In genomic region chrX:167067918-167068317, GRCm38 (mm10) we compare ENCODE assay signal across 19 mouse cellular contexts.
DNase-seq lines count a peak whose midpoint lies in the region; ATAC-seq lines count a peak whose summit lies in the region.
"Had no signal": no experiment of that assay in that cellular context is flagged by ENCODE, and none has a peak within 500 bp of the region (broad histone marks: within the 10 kb centered on the region; RNA-seq: fewer than 3 reads in every experiment).

No protein-coding gene starts in this region.

- no peak for ATAC-seq in hindbrain, embryonic 16.5 days
- no peak for ATAC-seq in hindbrain, embryonic 12.5 days (ENCODE audit: low FRiP score)
- ATAC-seq: forebrain, postnatal 0 days; midbrain, embryonic 15.5 days; Patski had no signal

- H3K27me3 ChIP-seq in hindbrain, embryonic 10.5 days (ENCODE audit: insufficient read depth, poor library complexity, severe bottlenecking): peaks cover 87% of the 10 kb centered on the region
- H3K27me3 ChIP-seq in hindbrain, embryonic 16.5 days (replicated peaks; ENCODE audit: control insufficient read depth, insufficient read depth, low read length): no peaks in the 10 kb centered on the region; the same call in 1 of the 2 replicates
- H3K27me3 ChIP-seq in embryonic facial prominence, embryonic 10.5 days (replicated peaks; ENCODE audit: low read depth, poor library complexity, severe bottlenecking): peaks cover 100% of the 10 kb centered on the region
- peaks cover 34% of the 10 kb centered on the region for H3K27me3 ChIP-seq in hindbrain, embryonic 12.5 days

- peak; percentile 20 for DNase-seq in hindbrain, embryonic 10.5 days (ENCODE audit: low spot score)
- DNase-seq in R1 (ENCODE audit: low read depth, low spot score): peak; percentile 82
- peak; percentile 39 for DNase-seq in embryonic facial prominence, embryonic 10.5 days (ENCODE audit: low spot score)
- DNase-seq in kidney, postnatal 4 days: peak; percentile 22 to 35
- DNase-seq in layer of hippocampus, adult 11-12 months (ENCODE audit: low spot score): no peak
- DNase-seq in urinary bladder, postnatal 25 days (ENCODE audit: low spot score): no peak
- DNase-seq: cerebellum, postnatal 10 days; forebrain, postnatal 0 days; gastrocnemius, adult 2 months; lung, adult 2 months; lung, postnatal 4 days had no signal

- no peak overlapping the region for H3K9ac ChIP-seq in hindbrain, embryonic 16.5 days (ENCODE audit: low read depth, low read length)
- H3K9ac ChIP-seq in hindbrain, embryonic 12.5 days: no peak overlapping the region
- H3K9ac ChIP-seq: embryonic facial prominence, embryonic 13.5 days; forebrain, postnatal 0 days; hindbrain, embryonic 15.5 days; midbrain, embryonic 15.5 days had no signal

- H3K4me1 ChIP-seq in hindbrain, embryonic 10.5 days (replicated peaks): peaks cover 6% of the 10 kb centered on the region; the same call in 1 of the 2 replicates
- no peaks in the 10 kb centered on the region for H3K4me1 ChIP-seq in hindbrain, embryonic 16.5 days (ENCODE audit: control insufficient read depth, insufficient read depth, low read depth, low read length)
- H3K4me1 ChIP-seq in embryonic facial prominence, embryonic 10.5 days: peaks cover 5% of the 10 kb centered on the region; the same call in 1 of the 2 replicates
- no peaks in the 10 kb centered on the region for H3K4me1 ChIP-seq in hindbrain, embryonic 12.5 days
- H3K4me1 ChIP-seq: embryonic facial prominence, embryonic 13.5 days; hindbrain, embryonic 15.5 days; midbrain, embryonic 15.5 days had no signal

- no peaks in the 10 kb centered on the region for H3K9me3 ChIP-seq in hindbrain, embryonic 10.5 days
- H3K9me3 ChIP-seq in hindbrain, embryonic 16.5 days (ENCODE audit: control insufficient read depth, low read length): no peaks in the 10 kb centered on the region
- H3K9me3 ChIP-seq in embryonic facial prominence, embryonic 10.5 days: no peaks in the 10 kb centered on the region
- H3K9me3 ChIP-seq in hindbrain, embryonic 12.5 days (replicated peaks): no peaks in the 10 kb centered on the region
- H3K9me3 ChIP-seq: embryonic facial prominence, embryonic 13.5 days; hindbrain, embryonic 15.5 days; limb, embryonic 10.5 days; midbrain, embryonic 15.5 days had no signal

- H3K4me3 ChIP-seq in hindbrain, embryonic 10.5 days: no peak overlapping the region
- no peak overlapping the region for H3K4me3 ChIP-seq in hindbrain, embryonic 16.5 days (ENCODE audit: low read length)
- H3K4me3 ChIP-seq in embryonic facial prominence, embryonic 10.5 days: no peak overlapping the region
- H3K4me3 ChIP-seq in hindbrain, embryonic 12.5 days: no peak overlapping the region
- H3K4me3 ChIP-seq: embryonic facial prominence, embryonic 13.5 days; gastrocnemius, adult 2 months; hindbrain, embryonic 15.5 days; limb, embryonic 10.5 days; midbrain, embryonic 15.5 days had no signal

- WGBS in hindbrain, embryonic 10.5 days: 73% methylated on average over 3 of the region's 3 CpGs
- 71% methylated on average over 3 of the region's 3 CpGs for WGBS in hindbrain, embryonic 16.5 days
- WGBS in embryonic facial prominence, embryonic 10.5 days: 48% methylated on average over 3 of the region's 3 CpGs
- WGBS in hindbrain, embryonic 12.5 days: 73% methylated on average over 3 of the region's 3 CpGs

- no peak overlapping the region for H3K4me2 ChIP-seq in hindbrain, embryonic 16.5 days (ENCODE audit: low read length)
- H3K4me2 ChIP-seq in hindbrain, embryonic 12.5 days (replicated peaks): no peak overlapping the region
- H3K4me2 ChIP-seq: embryonic facial prominence, embryonic 13.5 days; hindbrain, embryonic 15.5 days; liver, embryonic 11.5 days; midbrain, embryonic 15.5 days had no signal

- no peaks in the 10 kb centered on the region for H3K36me3 ChIP-seq in hindbrain, embryonic 10.5 days
- no peaks in the 10 kb centered on the region for H3K36me3 ChIP-seq in hindbrain, embryonic 16.5 days (ENCODE audit: control insufficient read depth, insufficient read depth, low read length)
- H3K36me3 ChIP-seq in embryonic facial prominence, embryonic 10.5 days (replicated peaks): no peaks in the 10 kb centered on the region
- no peaks in the 10 kb centered on the region for H3K36me3 ChIP-seq in hindbrain, embryonic 12.5 days
- H3K36me3 ChIP-seq: embryonic facial prominence, embryonic 13.5 days; hindbrain, embryonic 15.5 days; limb, embryonic 10.5 days; midbrain, embryonic 15.5 days had no signal

- H3K27ac ChIP-seq in hindbrain, embryonic 10.5 days: no peak overlapping the region
- H3K27ac ChIP-seq in hindbrain, embryonic 16.5 days (ENCODE audit: low read depth, low read length): no peak overlapping the region
- no peak overlapping the region for H3K27ac ChIP-seq in embryonic facial prominence, embryonic 10.5 days (replicated peaks)
- H3K27ac ChIP-seq in hindbrain, embryonic 12.5 days: no peak overlapping the region
- H3K27ac ChIP-seq: embryonic facial prominence, embryonic 13.5 days; gastrocnemius, adult 2 months; hindbrain, embryonic 15.5 days; limb, embryonic 10.5 days; midbrain, embryonic 15.5 days had no signal

Comparison
In these comparisons a context has a peak if more than half of its experiments do, and no peak if none do; other contexts are left out.
1. DNase-seq: peak in hindbrain, embryonic 10.5 days (single experiment), R1 (single experiment), embryonic facial prominence, embryonic 10.5 days (single experiment) and kidney, postnatal 4 days (2 of 2); none in layer of hippocampus, adult 11-12 months (single experiment) and urinary bladder, postnatal 25 days (single experiment).